Mouse (Mus musculus) brain, adult 10 weeks (tissue): ENCODE results near the gene Pax4. TPM values are rescaled to one million over a fixed set of nuclear protein-coding genes. Genes with fewer than 3 reads are reported as not detected.

Experiments
- polyA plus RNA-seq: library from polyadenylated mRNA; stranded (reverse); fragments of 350-450 nt; fragmentation: Illumina TruSeq; extraction: RNeasy Lipid Tissue Mini Kit (QIAGEN cat#74804); gene quantifications from one replicate; pipeline ENCODE4 v1.2.3, GENCODE M21; 2015; ENCODE audit warnings: low read depth, low replicate concordance

The Pax4 gene
- not detected for polyA plus RNA-seq

DNA sequence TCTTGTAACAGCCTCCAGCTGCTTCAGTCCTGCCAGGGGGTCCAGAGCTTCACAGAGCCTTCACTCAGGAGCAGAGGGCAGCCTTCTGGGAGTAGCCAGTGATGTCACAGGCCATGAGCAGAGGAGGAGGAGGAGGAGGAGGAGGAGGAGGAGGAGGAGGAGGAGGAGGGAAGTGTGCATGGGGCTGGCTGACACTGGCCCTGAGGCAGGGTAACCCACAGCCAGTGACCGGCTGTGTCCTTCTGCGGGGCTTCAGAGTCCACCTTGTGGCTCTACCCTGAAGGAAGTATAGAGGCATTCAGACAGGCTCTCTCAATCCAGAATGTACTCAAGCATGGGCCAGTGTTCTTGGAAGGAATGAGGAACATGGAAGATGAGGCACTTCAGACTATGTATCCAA is at the start of gene Pax4:
Pax4 (minus strand) TSS at position 101 of the 400 bp plus-strand sequence.

GRCm38 (mm10) chr6:28474839-28475238 is 25.7 kb upstream of the Pax4 start, which contains the start of gene Snd1:
Gene Snd1, plus strand, starts transcription at chr6:28475139.

DNA sequence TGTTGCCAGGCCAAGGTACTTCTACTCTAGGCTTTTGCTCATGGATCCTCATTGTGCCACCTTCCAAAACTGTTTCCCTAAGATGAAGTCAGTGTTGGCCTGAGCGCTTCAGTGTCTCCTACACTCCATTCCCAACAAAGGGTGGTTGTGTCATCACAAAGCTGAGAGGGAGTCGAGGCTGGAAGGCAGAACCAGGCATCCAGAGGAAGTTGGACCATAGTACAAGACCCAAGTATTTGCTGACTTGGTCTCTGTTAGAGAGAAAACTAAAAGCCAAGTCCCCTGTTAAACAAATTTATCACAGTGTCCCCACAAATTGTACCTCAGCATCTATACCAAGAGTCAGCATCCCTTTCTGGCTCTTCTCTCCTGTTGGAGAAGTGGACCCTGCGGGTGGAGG is 20.9 kb downstream of the Pax4 start, which contains the start of gene Gcc1:
Gcc1 (minus strand) TSS at position 101 of the 400 bp plus-strand sequence.

DNA sequence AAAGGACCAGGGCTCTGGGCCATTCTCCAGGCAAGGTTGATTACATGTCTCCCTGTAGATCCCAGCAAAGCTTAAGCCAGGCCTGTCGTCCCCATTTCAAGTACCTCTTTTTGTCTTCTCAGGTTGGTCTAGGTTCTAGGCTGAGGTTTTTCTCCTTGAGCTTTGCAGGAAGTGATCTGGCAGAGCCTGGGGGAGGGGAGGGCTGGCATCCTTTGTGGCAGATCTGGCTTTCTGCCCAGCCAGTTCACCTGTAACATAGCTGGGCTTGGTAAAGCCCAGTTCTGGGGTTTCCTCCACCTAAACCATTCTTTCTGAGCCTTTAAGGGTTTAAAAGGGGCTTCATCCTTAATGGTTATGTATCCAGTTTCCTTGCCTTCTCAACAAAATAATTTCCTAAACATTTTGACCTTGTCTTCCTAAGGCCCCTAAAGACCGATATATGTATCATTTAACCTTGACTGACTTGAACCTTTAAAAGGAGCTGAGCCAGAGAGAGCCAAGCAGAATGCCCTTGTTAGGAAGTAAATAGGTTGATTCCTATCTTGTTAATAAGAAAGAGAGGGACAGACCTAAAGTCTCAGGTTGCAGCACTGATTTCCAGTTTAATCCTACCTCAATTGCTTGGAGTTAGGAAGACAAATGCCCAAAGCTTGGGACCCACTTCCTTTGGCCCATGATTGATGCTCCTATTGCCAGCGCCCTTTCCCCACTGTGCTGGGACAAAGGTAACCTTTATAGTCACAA is 21.9 kb downstream of the Pax4 start, which contains the start of gene Fscn3:
Fscn3 (plus strand) TSS at position 694 of the 744 bp plus-strand sequence.

DNA sequence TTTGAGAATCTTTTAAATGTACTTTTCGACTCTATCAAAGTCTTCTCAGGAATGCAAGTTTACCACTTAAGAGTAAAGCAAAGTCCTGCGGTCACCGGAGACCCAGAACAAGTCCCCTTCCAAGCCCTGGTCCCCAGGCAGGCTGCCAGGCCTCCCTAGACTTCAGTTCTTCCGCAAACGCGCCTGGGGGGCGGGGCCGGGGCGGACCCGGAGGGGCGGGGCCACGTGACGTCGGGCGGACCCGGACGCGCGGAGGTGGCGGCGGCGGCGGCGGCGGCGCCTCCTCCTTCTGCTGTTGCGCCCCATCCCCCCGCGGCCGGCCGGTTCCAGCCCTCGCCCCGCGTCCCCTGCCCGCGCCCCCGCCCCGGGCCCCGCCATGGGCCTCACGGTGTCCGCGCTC is 25.8 kb downstream of the Pax4 start, which contains the start of gene Arf5:
Arf5 (plus strand) TSS at position 248 of the 400 bp plus-strand sequence.

DNA sequence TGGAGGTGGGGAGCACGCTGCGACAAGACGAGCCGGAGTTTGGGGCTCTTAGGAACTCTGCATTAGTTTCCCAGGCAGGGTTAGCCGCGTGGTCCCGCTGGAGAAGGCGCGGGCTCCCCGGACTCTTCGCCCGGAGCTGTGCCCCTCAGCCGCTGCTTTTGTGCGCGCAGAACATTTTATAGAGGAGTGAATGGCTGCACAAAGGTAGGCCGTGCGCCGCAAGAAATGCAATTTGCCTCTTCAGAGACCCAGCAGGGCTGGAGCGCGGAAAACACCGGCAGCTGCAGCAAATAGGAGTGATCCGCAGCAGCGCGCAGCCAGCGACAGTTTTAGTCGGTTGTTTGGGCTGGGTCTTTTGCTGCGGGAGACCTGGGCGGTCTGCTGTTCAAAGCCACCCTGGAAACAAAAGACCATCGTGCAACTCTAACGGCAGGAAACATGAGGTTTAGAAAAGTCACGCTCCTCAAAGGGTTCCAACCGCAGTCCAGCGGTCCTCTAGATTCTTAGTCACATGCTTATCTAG is 51.4 kb downstream of the Pax4 start, which contains the start of gene Zfp800:
Zfp800 (minus strand) TSS at position 325 of the 523 bp plus-strand sequence.

Other genes with a start within 250 kb of the Pax4 start
- 12.2 TPM for gene Zfp800, start 51.3 kb downstream of the Pax4 start, polyA plus RNA-seq
- gene Arf5, start 25.8 kb downstream of the Pax4 start, polyA plus RNA-seq, result 244 TPM
- gene Fscn3, start 21.6 kb downstream of the Pax4 start, polyA plus RNA-seq, result not detected
- gene Gcc1, start 21.0 kb downstream of the Pax4 start, polyA plus RNA-seq, result 14.2 TPM
- 44.2 TPM for gene Snd1, start 25.8 kb upstream of the Pax4 start, polyA plus RNA-seq